In genomic region chr14:26853053-26853452, GRCm38 (mm10) we compare ENCODE assay signal across 21 mouse cellular contexts. TPM values are rescaled to one million over a fixed set of nuclear protein-coding genes. Genes with fewer than 3 reads are reported as not detected.
DNase-seq lines count a peak whose midpoint lies in the region; ATAC-seq and TF ChIP-seq lines count a peak whose summit lies in the region.
"Had no signal": no experiment of that assay in that cellular context is flagged by ENCODE, and none has a peak within 500 bp of the region (broad histone marks: within the 10 kb centered on the region; RNA-seq: fewer than 3 reads in every experiment).

No protein-coding gene starts in this region.

- peaks cover 0 to 2% of the 10 kb centered on the region in 2 experiments; a peak in 1 of 4 replicates for H3K4me1 ChIP-seq in ES-E14 (ENCODE audit: control insufficient read depth in 2 of 2, insufficient read depth in 2 of 2, low read length in 2 of 2, poor library complexity in 1 of 2)
- H3K4me1 ChIP-seq: forebrain, embryonic 15.5 days; hindbrain, embryonic 15.5 days; kidney, embryonic 15.5 days; limb, embryonic 12.5 days; liver, embryonic 15.5 days; midbrain, embryonic 15.5 days had no signal

- H3K27ac ChIP-seq in ES-E14 (ENCODE audit: insufficient read depth, low read depth, low read length, poor library complexity, severe bottlenecking), result no peak overlapping the region
- H3K27ac ChIP-seq: forebrain, embryonic 15.5 days; hindbrain, embryonic 15.5 days; kidney, embryonic 15.5 days; limb, embryonic 12.5 days; liver, embryonic 15.5 days; midbrain, embryonic 15.5 days had no signal

- no peak overlapping the region for H3K9ac ChIP-seq in ES-E14 (ENCODE audit: insufficient read depth, low read depth, low read length, poor library complexity, severe bottlenecking)
- H3K9ac ChIP-seq: forebrain, embryonic 15.5 days; hindbrain, embryonic 15.5 days; kidney, embryonic 15.5 days; limb, embryonic 12.5 days; liver, embryonic 15.5 days; midbrain, embryonic 15.5 days had no signal

- H3K36me3 ChIP-seq in ES-E14 (ENCODE audit: control insufficient read depth, insufficient read depth, low read length, poor library complexity, severe bottlenecking), result no peaks in the 10 kb centered on the region
- H3K36me3 ChIP-seq: forebrain, embryonic 15.5 days; hindbrain, embryonic 15.5 days; kidney, embryonic 15.5 days; limb, embryonic 12.5 days; liver, embryonic 15.5 days; midbrain, embryonic 15.5 days had no signal

- in situ Hi-C loops in ES-E14 (cut with MboI; ENCODE audit: low sequenced_read_pairs in 2 of 2, unreplicated experiment in 2 of 2), result no loop called here

- no peak overlapping the region for H3K4me3 ChIP-seq in ES-E14 (ENCODE audit: insufficient read depth in 1 of 2, low read depth in 1 of 2, low read length in 2 of 2, poor library complexity in 1 of 2, severe bottlenecking in 1 of 2)
- H3K4me3 ChIP-seq: forebrain, embryonic 15.5 days; hindbrain, embryonic 15.5 days; kidney, embryonic 15.5 days; limb, embryonic 12.5 days; liver, embryonic 15.5 days; midbrain, embryonic 15.5 days had no signal

- H3K9me3 ChIP-seq in ES-E14 (ENCODE audit: control insufficient read depth, insufficient read depth, low read depth, low read length), result no peaks in the 10 kb centered on the region
- H3K9me3 ChIP-seq: forebrain, embryonic 15.5 days; hindbrain, embryonic 15.5 days; kidney, embryonic 15.5 days; limb, embryonic 12.5 days; liver, embryonic 15.5 days; midbrain, embryonic 15.5 days had no signal

- ATAC-seq in hematopoietic stem cell, adult 5-6 weeks (replicated peaks in 1 of 2; ENCODE audit: insufficient read depth in 1 of 2, low FRiP score in 2 of 2, low TSS enrichment in 1 of 2, low read depth in 1 of 2, poor library complexity in 2 of 2, severe bottlenecking in 2 of 2), result peak; percentile 12 to 51; a peak in 3 of 4 replicates
- ATAC-seq: forebrain, embryonic 15.5 days; intestine, embryonic 16.5 days; midbrain, embryonic 15.5 days; Patski had no signal

- DNase-seq in thymus, postnatal 14 days, result peak; percentile 29
- no peak for DNase-seq in thymus, postnatal 0 days (ENCODE audit: low spot score)
- DNase-seq in ES-E14 (ENCODE audit: low read depth, low spot score), result peak; percentile 25
- DNase-seq in ovary, postnatal 14 days (ENCODE audit: low spot score), result no peak
- no peak for DNase-seq in left cerebral cortex, postnatal 4 days
- DNase-seq in yolk sac, embryonic 10.5 days (ENCODE audit: low spot score), result no peak
- DNase-seq: adrenal gland, postnatal 14 days; gastrocnemius, postnatal 36 days; lung, postnatal 14 days; retina, postnatal 1 day had no signal

- intact Hi-C loops in left cerebral cortex, postnatal 4 days (cut with DNase I), result no loop called here

TF ChIP-seq in ES-E14, 5 proteins besides CTCF, POLR2A, EP300 and RAD21:
- TF ChIP-seq ZC3H11A (IDR thresholded peaks at IDR 0.05; ENCODE audit: borderline replicate concordance, low read depth, low read length) (no peak), MAFK (IDR thresholded peaks at IDR 0.05; ENCODE audit: insufficient read depth, low read depth, low read length) (no peak), HCFC1 (IDR thresholded peaks at IDR 0.05; ENCODE audit: borderline replicate concordance, insufficient read depth, low read length) (no peak), ZNF384 (IDR thresholded peaks at IDR 0.05; ENCODE audit: low read depth, low read length) (no peak), CHD2 (IDR thresholded peaks at IDR 0.05; ENCODE audit: low read depth, low read length) (no peak)
TF ChIP-seq in ES-E14: peak in this region for 0.

RNA-seq across cellular contexts. Expression of gene Asb14, which starts 41.3 kb away (rescaled TPM):
- 0.08 TPM in 1 of 2 replicates, not detected in the other for polyA plus RNA-seq in thymus, postnatal 0 days (2015; fragmentation: Nextera tagmentation; extraction: Ambion mirVana)
- 0.54 and 0.63 TPM in 2 replicates for total RNA-seq in ES-E14 (2012; rRNA removed)
- total RNA-seq in hematopoietic stem cell, adult 5-6 weeks (2017), result not detected in 2 replicates
- not detected for total RNA-seq in left cerebral cortex, postnatal 4 days (2021)
- total RNA-seq: adrenal gland, postnatal 14 days had no signal
- polyA plus RNA-seq: brain, embryonic 14.5 days; intestine, embryonic 16.5 days; kidney, embryonic 15.5 days; large intestine, adult 2 months; limb, embryonic 12.5 days; liver, embryonic 15.5 days had no signal

Comparison
In these comparisons a context has a peak if more than half of its experiments do, and no peak if none do; other contexts are left out.
1. DNase-seq: peak in thymus, postnatal 14 days (single experiment) and ES-E14 (single experiment); none in thymus, postnatal 0 days (single experiment), ovary, postnatal 14 days (single experiment), left cerebral cortex, postnatal 4 days (single experiment) and yolk sac, embryonic 10.5 days (single experiment).